Mouse (Mus musculus) cortical plate, adult 2 months (tissue): ENCODE data around the gene Tsc22d4.

ENCODE experiments used
- CTCF ChIP-seq: fragments of 200-500 bp; IDR thresholded peaks from 2 replicates; pipeline ENCODE4 v1.5.1; 2011; ENCODE audit warnings: mild to moderate bottlenecking, control low read depth, low read length; ENCODE audit not compliant: insufficient read depth; ENCODE audit errors: extremely low read depth
- POLR2A ChIP-seq: fragments of 200-500 bp; IDR thresholded peaks from 2 replicates; pipeline ENCODE4 v1.6.1; 2011; ENCODE audit warnings: mild to moderate bottlenecking, low read length, control low read depth; ENCODE audit not compliant: insufficient read depth; ENCODE audit errors: extremely low read depth

DNA sequence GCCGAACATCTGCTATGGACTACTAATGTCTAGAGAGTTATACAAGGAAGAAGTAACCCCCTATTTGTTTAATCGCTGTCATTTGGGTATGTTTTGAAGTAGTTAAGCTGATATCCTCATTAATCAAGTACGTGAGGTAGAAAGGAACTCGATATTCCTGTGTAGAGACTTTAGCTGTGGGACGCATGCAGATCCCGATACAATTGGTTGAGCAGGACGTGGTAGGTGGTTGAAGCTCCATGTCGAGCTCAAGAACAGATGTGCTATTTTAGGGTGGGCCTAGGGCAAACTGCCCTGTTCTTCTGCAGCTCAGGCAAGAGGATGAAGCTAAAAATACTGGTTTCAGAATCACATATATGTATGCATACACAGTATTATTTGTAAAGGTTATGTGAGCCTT lies 29.8 kb upstream of the Tsc22d4 start:
- TF ChIP-seq POLR2A, result no peak
- TF ChIP-seq CTCF, result no peak
